Mouse (Mus musculus): ENCODE measurements around the gene Trim61. TPM values are rescaled to one million over a fixed set of nuclear protein-coding genes. Genes with fewer than 3 reads are reported as not detected.
A peak's percentile ranks its signal among the peaks of the same experiment; 100 is the strongest.

Trim61 gene
- polyA plus RNA-seq, 1 experiment from 2014 or later: not detected

DNA sequence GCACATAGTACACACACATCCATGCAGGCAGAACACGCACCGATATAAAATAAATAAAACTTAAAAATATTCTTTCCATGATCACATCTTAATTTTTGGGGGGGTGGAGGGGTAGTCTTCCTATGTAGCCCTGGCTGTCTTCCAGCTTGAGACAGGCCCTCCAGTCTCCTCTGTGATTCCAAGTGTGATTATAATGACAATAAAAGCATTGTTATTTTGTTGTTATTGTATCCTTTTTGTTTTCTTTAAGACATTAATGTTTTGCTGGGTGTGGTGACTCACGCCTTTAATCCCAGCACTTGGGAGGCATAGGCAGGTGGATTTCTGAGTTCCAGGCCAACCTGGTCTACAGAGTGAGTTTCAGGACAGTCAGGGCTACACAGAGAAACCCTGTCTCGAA is 29.5 kb upstream of the Trim61 start:
- H3K4me3 ChIP-seq (ENCODE audit: low read depth, low read length): no peak overlapping the region
- WGBS (ENCODE audit: insufficient replicate concordance): 63% methylated on average over 4 of the region's 4 CpGs
- H3K36me3 ChIP-seq (ENCODE audit: control insufficient read depth, insufficient read depth): no peaks in the 10 kb centered on the region
- no peak overlapping the region for H3K4me2 ChIP-seq (ENCODE audit: low read depth, low read length)
- no peak for ATAC-seq (ENCODE audit: low read depth)
- no peak overlapping the region for H3K9ac ChIP-seq (ENCODE audit: low read depth, low read length)
- H3K9me3 ChIP-seq (replicated peaks; ENCODE audit: control insufficient read depth, low read length): no peaks in the 10 kb centered on the region
- no peaks in the 10 kb centered on the region for H3K4me1 ChIP-seq (ENCODE audit: control insufficient read depth, low read depth, low read length)
- H3K27me3 ChIP-seq (ENCODE audit: control insufficient read depth, insufficient read depth, low read depth, low read length): no peaks in the 10 kb centered on the region
- H3K27ac ChIP-seq (ENCODE audit: low read length): no peak overlapping the region

DNA sequence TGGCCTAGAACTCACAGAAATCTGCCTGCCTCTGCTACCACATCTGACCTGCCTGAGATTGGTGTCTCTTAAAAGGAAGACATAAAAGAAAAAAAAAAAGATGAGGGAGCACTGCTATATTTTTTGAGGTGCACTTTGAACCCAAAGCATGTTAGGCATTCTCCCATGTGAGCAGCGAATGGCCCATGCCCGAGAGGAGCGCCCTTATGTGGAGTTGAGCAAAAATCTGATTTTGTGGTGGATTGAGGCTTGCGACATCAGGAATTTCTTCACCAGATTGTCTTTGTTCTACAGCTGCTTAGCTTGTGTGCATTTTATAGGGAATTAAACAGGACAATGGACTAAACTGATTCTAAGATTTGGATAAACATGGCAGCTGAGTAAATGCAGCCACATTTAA is 28.9 kb upstream of the Trim61 start:
- ATAC-seq (ENCODE audit: low read depth): no peak
- H3K4me3 ChIP-seq (ENCODE audit: low read depth, low read length): no peak overlapping the region
- H3K27ac ChIP-seq (ENCODE audit: low read length): no peak overlapping the region
- no peak overlapping the region for H3K4me2 ChIP-seq (ENCODE audit: low read depth, low read length)
- no peaks in the 10 kb centered on the region for H3K36me3 ChIP-seq (ENCODE audit: control insufficient read depth, insufficient read depth)
- 69% methylated on average over 4 of the region's 4 CpGs for WGBS (ENCODE audit: insufficient replicate concordance)
- H3K4me1 ChIP-seq (ENCODE audit: control insufficient read depth, low read depth, low read length): no peaks in the 10 kb centered on the region
- H3K9ac ChIP-seq (ENCODE audit: low read depth, low read length): no peak overlapping the region
- H3K27me3 ChIP-seq (ENCODE audit: control insufficient read depth, insufficient read depth, low read depth, low read length): no peaks in the 10 kb centered on the region
- no peaks in the 10 kb centered on the region for H3K9me3 ChIP-seq (replicated peaks; ENCODE audit: control insufficient read depth, low read length)

DNA sequence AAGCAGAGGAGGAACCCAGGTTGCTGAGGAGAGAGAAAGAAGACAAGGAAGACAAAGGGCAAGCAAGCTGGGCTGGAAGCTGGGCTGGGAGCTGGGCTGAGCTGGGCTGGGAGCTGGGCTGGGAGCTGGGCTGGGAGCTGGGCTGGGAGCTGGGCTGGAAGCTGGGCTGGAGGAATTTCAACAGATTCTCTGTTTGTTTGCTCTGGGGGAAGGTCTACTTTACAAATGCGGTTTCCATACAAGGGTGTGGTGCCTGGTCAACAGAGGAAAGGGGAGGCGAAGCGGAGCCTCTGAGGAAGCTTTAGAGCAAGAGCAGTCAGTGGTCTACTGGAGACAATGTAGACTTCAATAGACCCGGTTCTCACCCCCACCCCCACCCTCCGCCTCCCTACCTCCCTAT is 28.2 kb upstream of the Trim61 start:
- Histone ChIP-seq H3K4me3 (ENCODE audit: low read depth, low read length) (no peak overlapping the region), H3K27ac (ENCODE audit: low read length) (no peak overlapping the region), H3K9me3 (replicated peaks; ENCODE audit: control insufficient read depth, low read length) (no peaks in the 10 kb centered on the region), H3K36me3 (ENCODE audit: control insufficient read depth, insufficient read depth) (no peaks in the 10 kb centered on the region), H3K27me3 (ENCODE audit: control insufficient read depth, insufficient read depth, low read depth, low read length) (no peaks in the 10 kb centered on the region), H3K4me2 (ENCODE audit: low read depth, low read length) (no peak overlapping the region), H3K4me1 (ENCODE audit: control insufficient read depth, low read depth, low read length) (no peaks in the 10 kb centered on the region), H3K9ac (ENCODE audit: low read depth, low read length) (no peak overlapping the region)
- 40% methylated on average over 5 of the region's 5 CpGs for WGBS (ENCODE audit: insufficient replicate concordance)
- peak; percentile 55 for ATAC-seq (ENCODE audit: low read depth)

DNA sequence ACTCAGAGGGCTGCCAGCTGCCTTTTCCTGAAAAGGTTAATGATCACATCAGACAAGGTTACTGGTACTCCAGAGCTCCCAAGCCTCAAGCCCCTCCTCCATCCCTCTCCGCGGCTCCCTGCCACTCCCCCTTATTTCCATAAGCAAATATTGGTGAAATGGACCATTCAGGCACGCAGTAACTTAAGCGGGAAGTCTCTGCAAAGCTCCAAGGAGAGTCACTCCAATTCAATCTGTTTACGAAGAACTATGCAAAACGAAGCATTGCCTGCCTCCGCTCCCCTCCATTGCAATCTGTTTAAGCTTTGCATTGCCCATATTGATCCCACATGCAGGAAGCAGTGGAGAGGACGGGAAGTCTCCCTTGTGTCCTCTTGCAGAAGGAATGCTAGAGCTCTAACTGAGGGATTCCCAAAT is 18.8 kb upstream of the Trim61 start, which contains the start of gene Apela:
Apela (minus strand) TSS at position 220 of the 417 bp plus-strand sequence.
- Histone ChIP-seq H3K4me3 (ENCODE audit: low read depth, low read length) (peak within 1 kb of the TSS; percentile 35), H3K9ac (ENCODE audit: low read depth, low read length) (no peak within 1 kb of the TSS), H3K4me2 (ENCODE audit: low read depth, low read length) (peak within 1 kb of the TSS; percentile 42), H3K4me1 (ENCODE audit: control insufficient read depth, low read depth, low read length) (no peaks in the 10 kb centered on the region), H3K27ac (ENCODE audit: low read length) (no peak within 1 kb of the TSS), H3K27me3 (ENCODE audit: control insufficient read depth, insufficient read depth, low read depth, low read length) (no peaks in the 10 kb centered on the region), H3K9me3 (replicated peaks; ENCODE audit: control insufficient read depth, low read length) (no peaks in the 10 kb centered on the region), H3K36me3 (ENCODE audit: control insufficient read depth, insufficient read depth) (no peaks in the 10 kb centered on the region)
- 3% methylated on average over 8 of the region's 8 CpGs for WGBS (ENCODE audit: insufficient replicate concordance)
- peak; percentile 76 for ATAC-seq (ENCODE audit: low read depth)

DNA sequence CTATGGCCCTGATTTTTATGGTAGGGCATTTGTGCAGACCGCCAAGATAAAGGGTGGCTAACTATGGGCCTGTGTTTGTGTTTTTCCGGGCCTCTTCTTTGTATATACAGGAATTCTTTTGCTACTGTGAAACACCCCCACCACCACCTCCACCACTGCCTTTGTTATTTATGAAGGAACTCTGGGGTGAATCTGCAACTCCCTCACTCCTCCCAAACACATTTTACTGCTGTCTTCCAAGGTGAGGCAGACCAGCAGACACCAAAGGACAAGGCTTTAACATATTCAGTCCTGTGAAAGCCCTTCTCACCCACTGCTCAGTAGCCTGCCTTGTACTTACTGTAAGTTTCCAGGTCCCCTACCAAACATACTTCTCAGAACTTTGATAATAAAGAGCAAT is 15.8 kb upstream of the Trim61 start:
- no peak overlapping the region for H3K4me2 ChIP-seq (ENCODE audit: low read depth, low read length)
- no peak overlapping the region for H3K4me3 ChIP-seq (ENCODE audit: low read depth, low read length)
- H3K9me3 ChIP-seq (replicated peaks; ENCODE audit: control insufficient read depth, low read length): no peaks in the 10 kb centered on the region
- no peak overlapping the region for H3K27ac ChIP-seq (ENCODE audit: low read length)
- H3K36me3 ChIP-seq (ENCODE audit: control insufficient read depth, insufficient read depth): no peaks in the 10 kb centered on the region
- H3K27me3 ChIP-seq (ENCODE audit: control insufficient read depth, insufficient read depth, low read depth, low read length): no peaks in the 10 kb centered on the region
- H3K4me1 ChIP-seq (ENCODE audit: control insufficient read depth, low read depth, low read length): no peaks in the 10 kb centered on the region
- ATAC-seq (ENCODE audit: low read depth): no peak
- H3K9ac ChIP-seq (ENCODE audit: low read depth, low read length): no peak overlapping the region
- 45% methylated on average over 2 of the region's 2 CpGs for WGBS (ENCODE audit: insufficient replicate concordance)

DNA sequence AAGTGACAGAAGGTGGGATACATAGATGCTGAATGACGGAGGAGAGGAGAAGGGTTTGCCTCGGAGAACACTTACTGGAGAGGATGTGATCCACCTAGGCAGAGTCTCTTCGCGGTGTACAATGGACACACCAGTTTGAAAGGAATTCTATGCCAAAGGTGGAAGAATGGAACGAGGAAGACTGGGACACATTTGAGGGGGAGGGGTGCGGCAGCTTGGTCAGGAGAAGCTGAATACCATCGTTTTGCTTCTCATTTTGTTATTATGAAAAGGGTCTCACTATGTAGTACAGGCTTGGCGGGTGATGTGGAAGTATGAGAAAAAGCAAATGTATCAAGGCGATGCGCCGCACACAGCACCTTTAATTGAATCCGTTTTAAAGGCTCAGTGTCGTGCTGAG is 14.7 kb upstream of the Trim61 start:
- H3K27ac ChIP-seq (ENCODE audit: low read length): no peak overlapping the region
- H3K9ac ChIP-seq (ENCODE audit: low read depth, low read length): no peak overlapping the region
- no peak overlapping the region for H3K4me2 ChIP-seq (ENCODE audit: low read depth, low read length)
- no peaks in the 10 kb centered on the region for H3K4me1 ChIP-seq (ENCODE audit: control insufficient read depth, low read depth, low read length)
- ATAC-seq (ENCODE audit: low read depth): no peak
- 67% methylated on average over 13 of the region's 13 CpGs for WGBS (ENCODE audit: insufficient replicate concordance)
- no peak overlapping the region for H3K4me3 ChIP-seq (ENCODE audit: low read depth, low read length)
- H3K27me3 ChIP-seq (ENCODE audit: control insufficient read depth, insufficient read depth, low read depth, low read length): no peaks in the 10 kb centered on the region
- no peaks in the 10 kb centered on the region for H3K9me3 ChIP-seq (replicated peaks; ENCODE audit: control insufficient read depth, low read length)
- H3K36me3 ChIP-seq (ENCODE audit: control insufficient read depth, insufficient read depth): no peaks in the 10 kb centered on the region

DNA sequence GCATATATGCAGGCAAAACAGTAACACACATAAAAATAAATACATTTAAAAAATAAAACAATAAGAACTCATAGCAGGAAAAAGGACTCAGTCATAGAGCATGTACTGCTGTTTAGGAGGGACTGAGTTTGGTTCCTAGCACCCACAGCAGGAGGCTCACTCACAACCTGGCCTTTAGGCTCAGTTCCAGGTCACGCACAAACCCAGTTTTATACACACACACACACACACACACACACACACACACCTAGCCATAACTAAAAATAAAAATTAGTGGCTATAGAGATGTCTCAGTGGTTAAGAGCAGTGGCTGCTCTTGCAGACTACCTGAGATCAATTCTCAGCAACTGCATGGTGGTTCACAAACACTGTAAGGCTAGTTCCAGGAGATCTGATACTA is 13.8 kb upstream of the Trim61 start:
- Histone ChIP-seq H3K4me3 (ENCODE audit: low read depth, low read length) (no peak overlapping the region), H3K36me3 (ENCODE audit: control insufficient read depth, insufficient read depth) (no peaks in the 10 kb centered on the region), H3K27me3 (ENCODE audit: control insufficient read depth, insufficient read depth, low read depth, low read length) (no peaks in the 10 kb centered on the region), H3K27ac (ENCODE audit: low read length) (no peak overlapping the region), H3K4me2 (ENCODE audit: low read depth, low read length) (no peak overlapping the region), H3K4me1 (ENCODE audit: control insufficient read depth, low read depth, low read length) (no peaks in the 10 kb centered on the region), H3K9ac (ENCODE audit: low read depth, low read length) (no peak overlapping the region), H3K9me3 (replicated peaks; ENCODE audit: control insufficient read depth, low read length) (no peaks in the 10 kb centered on the region)
- no peak for ATAC-seq (ENCODE audit: low read depth)
- 69% methylated on average over 1 of the region's 1 CpGs for WGBS (ENCODE audit: insufficient replicate concordance)

DNA sequence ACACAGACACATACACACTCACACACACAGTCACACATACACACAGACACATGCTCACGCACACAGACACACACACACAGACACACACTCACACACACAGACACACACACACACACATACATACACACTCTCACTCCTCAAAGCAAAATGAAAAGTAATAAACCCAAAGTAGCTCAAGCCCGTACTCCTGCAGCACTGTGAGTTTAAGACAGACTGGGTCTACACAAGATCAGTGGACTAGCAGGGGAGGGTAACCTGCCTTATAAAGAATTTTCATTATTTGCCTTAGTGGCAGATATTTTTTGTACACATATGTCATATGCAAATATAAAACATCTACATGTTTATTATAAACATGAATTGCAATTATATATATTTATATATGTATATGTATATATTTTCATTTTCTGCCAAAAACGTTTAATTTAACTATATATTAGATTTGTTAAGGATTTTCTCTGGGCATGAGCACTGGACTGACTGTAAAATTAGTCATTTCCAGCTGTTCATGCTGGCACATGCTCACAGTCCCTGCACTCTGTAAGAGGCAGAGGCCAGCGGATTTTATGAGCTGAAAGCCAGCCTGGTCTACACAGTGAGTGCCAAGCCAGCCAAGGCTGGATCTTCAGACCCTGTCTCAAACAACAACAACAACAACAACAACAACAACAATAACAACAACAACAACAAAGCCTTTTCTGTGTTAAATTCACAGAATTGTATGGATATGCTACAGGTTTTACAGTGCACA is 12.6 kb upstream of the Trim61 start:
- H3K27me3 ChIP-seq (ENCODE audit: control insufficient read depth, insufficient read depth, low read depth, low read length): no peaks in the 10 kb centered on the region
- no peaks in the 10 kb centered on the region for H3K36me3 ChIP-seq (ENCODE audit: control insufficient read depth, insufficient read depth)
- WGBS (ENCODE audit: insufficient replicate concordance): 47% methylated on average over 4 of the region's 4 CpGs
- no peak overlapping the region for H3K4me2 ChIP-seq (ENCODE audit: low read depth, low read length)
- no peak for ATAC-seq (ENCODE audit: low read depth)
- no peak overlapping the region for H3K4me3 ChIP-seq (ENCODE audit: low read depth, low read length)
- no peak overlapping the region for H3K27ac ChIP-seq (ENCODE audit: low read length)
- H3K4me1 ChIP-seq (ENCODE audit: control insufficient read depth, low read depth, low read length): no peaks in the 10 kb centered on the region
- H3K9me3 ChIP-seq (replicated peaks; ENCODE audit: control insufficient read depth, low read length): no peaks in the 10 kb centered on the region
- no peak overlapping the region for H3K9ac ChIP-seq (ENCODE audit: low read depth, low read length)

DNA sequence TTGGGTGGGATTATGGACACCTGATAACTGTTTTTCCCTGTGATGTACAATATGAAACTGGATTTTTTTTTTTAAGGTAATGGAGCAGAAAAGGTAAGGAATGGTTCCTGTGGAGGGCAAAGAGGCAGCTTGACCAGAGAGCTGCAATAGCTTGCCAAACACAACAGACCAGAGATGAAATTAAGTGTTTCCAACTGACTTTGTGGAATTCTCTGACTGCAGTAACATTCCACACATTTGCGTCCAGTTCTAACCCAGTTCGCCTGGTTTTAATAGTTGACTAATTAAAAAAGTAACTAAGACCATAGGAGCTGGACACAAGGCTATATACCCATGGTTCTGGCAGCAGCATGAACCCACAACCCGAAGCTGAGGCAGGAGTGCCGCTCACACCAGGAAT is 11.5 kb upstream of the Trim61 start:
- WGBS (ENCODE audit: insufficient replicate concordance): 61% methylated on average over 4 of the region's 4 CpGs
- H3K36me3 ChIP-seq (ENCODE audit: control insufficient read depth, insufficient read depth): no peaks in the 10 kb centered on the region
- H3K27ac ChIP-seq (ENCODE audit: low read length): no peak overlapping the region
- H3K9ac ChIP-seq (ENCODE audit: low read depth, low read length): no peak overlapping the region
- H3K4me3 ChIP-seq (ENCODE audit: low read depth, low read length): no peak overlapping the region
- no peaks in the 10 kb centered on the region for H3K27me3 ChIP-seq (ENCODE audit: control insufficient read depth, insufficient read depth, low read depth, low read length)
- no peak for ATAC-seq (ENCODE audit: low read depth)
- H3K4me2 ChIP-seq (ENCODE audit: low read depth, low read length): no peak overlapping the region
- H3K9me3 ChIP-seq (replicated peaks; ENCODE audit: control insufficient read depth, low read length): no peaks in the 10 kb centered on the region
- H3K4me1 ChIP-seq (ENCODE audit: control insufficient read depth, low read depth, low read length): no peaks in the 10 kb centered on the region
